Mouse (Mus musculus): ENCODE measurements around the gene Dst.

The Dst gene

DNA sequence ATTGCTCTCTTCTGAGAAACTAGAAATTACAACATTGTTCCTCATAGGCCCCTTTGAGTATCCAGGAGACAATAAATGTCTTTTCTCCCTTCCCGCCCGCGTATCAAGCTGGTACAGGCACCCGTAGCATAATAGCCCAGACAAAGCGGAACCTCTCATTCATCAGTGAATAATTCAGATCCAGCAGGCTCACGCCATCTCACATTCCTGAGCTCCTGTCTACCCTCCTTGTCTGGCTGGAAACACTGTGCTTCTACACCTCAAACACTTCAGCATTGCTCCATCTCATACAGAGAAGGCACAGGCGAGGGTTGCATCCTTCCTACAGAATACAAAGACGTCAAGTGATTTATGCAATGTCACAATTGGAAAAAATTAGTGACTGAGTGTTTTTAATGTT lies 23.8 kb downstream of the Dst start:
- DNase-seq, result no peak

DNA sequence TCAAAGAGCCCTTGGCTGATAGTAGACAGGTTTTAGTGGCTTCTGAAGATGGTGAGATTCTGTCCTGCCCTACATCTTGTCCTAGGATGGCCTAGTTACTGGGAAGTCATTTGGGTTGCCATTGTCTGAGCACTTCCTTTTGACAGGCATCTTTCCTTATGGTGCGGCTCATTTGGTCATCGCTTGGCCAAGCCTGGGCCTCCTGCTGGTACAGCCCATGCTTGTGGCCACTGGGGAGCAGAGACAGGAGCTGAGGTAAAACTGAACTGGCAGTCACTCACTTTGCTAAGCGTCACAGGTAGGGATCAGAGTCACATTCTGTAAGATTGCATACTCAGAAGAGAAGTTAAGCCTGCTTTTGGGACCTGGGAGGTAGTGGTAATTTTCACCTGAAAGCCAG lies 24.2 kb downstream of the Dst start:
- no peak for DNase-seq

DNA sequence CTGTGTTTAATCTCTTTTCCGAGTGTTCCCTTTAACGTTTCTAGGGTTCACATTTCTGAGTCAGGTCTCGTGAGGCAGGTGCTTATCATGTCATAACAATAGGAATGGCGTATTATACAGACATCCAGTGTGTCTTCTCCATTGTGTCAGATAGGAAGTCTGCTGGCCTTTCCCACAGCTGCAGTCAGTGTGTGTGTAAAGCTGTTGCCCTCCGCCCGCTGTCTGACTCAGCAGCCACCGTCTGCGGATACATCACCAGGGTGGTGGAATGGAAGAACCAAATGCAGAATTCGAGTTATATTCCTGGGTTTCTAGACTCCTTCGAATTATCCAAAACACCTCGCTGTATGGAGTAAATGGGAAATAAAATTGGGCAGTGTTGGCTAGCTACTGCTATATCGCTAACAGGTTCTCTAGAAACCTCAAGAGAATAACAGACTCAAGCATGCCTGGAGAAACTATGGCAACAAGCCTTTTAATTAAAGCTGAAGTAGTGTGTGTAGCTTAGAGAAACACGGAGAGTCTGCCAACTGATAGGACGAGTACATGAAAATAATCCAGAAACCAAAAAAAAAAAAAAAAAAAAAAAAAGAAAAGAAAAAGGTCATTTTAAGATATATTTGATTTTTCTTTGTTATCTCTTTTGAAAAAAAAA lies 24.9 kb downstream of the Dst start:
- no peak for DNase-seq

DNA sequence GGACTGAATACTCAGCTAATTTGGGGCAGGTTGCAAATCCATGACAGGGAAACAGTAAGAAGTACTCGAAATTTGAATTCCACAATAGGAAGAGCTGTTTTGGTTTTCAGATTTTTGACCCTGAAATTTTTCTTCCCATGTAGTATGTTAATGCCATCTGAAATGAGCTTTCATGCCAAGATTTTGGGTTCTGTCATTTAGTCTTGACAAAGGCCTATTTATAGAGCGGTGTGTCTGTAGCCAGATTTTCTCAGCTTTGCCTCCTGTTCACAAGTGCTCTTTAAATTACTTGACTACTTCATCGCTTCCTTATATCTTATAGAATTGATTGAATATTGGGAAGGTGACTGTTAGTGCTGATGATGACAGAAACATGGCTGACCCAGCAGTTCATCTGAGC lies 27.9 kb downstream of the Dst start:
- DNase-seq, result no peak

DNA sequence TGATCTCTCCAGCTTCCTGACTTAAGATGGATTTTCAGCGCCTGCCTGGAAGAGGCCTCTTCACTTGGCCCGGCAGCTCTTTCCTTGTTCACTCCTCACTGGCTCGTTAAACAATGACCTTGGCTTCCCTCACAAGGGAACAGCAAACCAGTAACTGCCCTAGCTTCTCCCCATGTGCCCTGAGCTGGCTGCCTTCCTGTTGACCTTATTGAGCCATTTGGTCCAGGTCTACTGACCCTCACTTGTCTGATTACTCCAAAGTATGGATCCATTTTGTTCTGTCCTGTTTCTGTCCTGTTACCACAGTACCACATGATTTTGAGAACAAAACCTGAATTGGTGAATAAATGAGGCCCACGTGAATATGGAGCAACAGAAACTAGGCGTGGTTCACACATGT lies 31.8 kb downstream of the Dst start:
- no peak for DNase-seq

DNA sequence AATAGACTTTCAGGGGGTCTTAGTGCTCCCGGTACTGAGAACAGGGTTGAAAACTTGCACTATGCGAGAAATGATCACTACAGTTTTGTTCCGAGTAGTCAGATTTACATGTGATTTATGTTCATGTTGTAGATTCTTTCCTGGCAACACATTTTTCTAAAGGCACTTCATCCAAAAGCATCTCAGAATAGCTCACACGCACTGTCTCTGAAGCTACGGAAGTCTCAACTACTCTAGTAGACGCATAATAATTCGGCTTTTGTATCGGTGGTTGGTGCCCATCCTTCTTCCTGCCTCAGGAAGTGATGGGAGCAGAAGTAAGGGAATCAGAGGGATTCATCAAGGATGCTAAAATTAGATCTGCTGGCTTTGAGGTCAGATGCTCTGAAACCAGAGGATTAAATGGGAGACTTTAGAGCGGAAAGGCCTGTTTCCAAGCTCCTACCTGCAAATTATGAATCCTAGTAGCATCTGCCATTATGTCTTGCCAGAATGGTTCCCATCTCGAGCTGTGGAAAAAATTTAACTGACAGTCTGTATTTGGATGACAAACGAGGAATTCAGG lies 32.4 kb downstream of the Dst start:
- DNase-seq, result peak; percentile 63

DNA sequence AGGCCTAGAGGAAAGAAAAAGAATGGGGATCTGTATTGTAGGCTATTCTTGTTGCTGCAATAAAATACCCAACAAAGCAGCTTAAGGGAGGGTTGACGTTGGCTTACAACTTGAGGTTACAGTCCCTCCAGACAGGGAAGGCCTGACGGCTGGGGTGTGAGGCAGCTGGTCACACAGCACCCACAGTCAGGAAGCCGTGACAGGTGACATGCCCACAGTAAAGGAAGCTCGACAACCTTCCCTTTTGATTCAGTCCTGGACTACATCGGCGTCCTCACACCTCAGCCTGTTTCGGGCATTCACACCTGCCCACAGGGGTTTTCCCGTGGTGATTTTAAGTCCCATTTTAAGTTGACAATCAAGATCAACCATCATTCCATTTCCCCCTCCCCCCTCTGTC lies 34.6 kb downstream of the Dst start:
- DNase-seq, result no peak

DNA sequence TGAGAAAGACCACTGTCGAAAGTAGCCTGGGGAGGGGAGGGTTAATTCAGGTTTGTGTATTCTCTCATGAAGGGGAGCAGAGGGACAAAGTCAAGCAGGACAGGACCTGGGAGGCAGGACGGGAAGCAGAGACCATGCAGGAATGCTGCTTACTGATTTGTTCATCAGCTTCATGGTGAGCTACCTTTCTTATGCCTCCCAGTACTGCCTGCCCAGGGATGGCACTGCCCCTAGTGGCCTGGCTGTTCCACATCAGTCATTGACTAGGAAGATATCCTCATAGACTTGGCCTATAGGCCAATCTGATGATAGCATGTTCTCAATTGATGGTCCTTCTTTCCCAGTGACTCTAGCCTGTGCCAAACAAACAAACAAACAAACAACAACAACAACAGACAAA lies 35.9 kb downstream of the Dst start:
- no peak for DNase-seq

DNA sequence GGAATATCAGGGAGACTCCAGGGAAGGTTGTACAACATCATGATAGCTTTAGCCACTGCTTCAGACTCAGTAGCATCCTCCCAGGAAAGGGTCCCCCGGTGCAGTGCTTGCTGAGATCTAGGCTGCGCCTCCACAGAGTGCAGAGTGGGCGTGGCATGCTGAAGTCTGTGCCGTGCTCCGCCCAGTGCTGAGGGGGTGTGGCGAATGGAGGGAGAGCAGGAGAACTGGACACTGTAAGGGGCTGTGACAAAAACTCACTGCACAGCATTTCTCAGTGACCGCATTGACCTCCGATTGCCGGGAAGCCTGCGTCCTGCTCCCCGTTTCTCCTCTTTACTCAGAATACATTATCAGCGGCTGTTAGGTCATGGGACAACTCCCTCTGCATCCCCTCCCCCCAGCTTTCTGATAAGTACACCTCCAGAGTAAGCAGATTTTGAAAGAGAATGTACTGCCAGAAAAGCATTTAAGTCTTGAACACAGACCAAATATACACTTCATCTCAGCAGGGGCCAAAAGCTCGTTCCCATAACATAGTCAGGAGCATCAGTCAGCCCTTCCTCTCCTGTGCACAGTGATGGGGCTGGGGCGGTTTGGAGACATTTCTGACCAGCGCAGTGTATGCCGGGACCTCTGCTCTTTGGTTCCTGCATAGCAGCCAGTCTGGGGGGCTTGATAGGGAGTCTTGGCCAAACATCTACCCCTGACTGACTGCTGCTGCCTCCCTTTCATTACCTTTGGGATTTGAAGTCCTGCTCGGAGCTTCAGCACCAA lies 37.1 kb downstream of the Dst start:
- peak; percentile 68 for DNase-seq

DNA sequence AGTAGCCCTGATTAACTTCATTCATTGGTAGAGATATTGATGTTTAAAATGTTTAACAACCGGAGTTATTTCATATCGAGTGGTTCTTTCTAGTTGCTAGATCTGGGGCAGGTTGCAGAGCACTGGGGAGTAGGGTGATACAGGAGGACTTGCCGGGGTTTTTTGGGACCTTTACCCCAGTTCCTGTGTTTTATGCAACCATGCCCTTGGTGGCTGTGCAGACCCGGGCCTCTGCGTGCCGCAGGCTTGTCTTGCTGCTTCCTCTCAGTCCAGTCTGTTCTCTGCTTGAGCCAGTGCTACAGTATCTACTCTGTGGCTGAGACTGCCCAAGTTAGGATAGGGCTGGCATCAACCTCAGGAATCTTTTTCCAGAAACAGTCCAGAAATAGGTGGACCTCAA lies 37.7 kb downstream of the Dst start:
- no peak for DNase-seq

DNA sequence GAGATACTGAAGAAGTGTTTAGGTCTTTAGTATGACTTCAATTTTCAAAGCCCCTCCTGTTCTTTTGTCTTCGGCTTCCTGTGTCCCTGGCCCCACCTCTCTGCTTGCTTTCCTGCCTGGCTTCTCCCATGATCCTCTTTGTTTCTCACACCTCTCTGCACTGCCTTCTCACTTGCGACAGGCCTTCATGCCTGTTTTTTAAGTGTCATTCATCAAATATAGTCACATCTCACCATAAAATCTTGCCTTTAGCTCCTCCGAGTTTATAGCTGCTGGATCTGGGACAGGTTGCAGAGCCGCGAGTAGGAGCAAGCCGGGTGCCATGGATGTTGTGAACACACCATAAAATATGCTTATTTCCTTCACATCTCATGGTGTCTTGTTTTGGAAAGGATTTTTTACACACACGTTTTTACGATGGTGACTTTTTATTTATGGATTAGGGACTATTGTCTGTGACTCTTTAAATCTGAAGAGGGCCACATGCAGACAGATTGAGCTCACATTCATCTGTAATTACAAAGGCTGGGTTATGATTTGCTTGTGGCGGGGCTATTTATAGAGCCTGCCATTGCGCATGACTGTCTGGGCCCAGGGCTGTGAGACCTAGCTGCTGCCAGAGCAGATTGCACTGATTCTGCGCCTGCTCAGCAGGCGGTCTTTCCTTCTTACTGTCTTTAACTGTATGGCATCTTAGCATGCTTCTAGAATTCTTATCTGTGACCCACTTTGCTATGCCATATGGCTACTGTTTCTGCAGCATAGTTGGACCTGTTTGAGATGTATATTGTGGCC lies 38.8 kb downstream of the Dst start:
- peak; percentile 91 for DNase-seq

DNA sequence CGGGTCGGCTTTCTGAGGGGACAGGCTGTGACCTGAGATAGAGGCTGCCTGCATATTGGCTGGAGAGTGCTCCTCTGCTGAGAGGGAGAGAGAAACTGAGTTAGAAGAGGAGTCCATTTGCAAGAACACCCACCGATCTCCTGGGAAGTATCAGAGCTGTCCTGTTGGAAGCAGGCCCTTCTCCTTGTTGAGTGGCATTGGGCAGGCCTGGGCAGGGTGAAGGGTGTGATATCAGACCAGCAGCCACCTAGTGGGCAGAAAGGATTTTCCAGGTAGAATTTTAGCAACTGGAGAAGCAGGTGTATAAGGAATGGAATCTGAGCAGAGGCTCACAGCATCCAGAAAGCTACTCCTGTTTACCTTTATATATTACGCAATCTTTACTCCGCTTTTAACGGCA lies 39.8 kb downstream of the Dst start:
- peak; percentile 79 for DNase-seq

DNA sequence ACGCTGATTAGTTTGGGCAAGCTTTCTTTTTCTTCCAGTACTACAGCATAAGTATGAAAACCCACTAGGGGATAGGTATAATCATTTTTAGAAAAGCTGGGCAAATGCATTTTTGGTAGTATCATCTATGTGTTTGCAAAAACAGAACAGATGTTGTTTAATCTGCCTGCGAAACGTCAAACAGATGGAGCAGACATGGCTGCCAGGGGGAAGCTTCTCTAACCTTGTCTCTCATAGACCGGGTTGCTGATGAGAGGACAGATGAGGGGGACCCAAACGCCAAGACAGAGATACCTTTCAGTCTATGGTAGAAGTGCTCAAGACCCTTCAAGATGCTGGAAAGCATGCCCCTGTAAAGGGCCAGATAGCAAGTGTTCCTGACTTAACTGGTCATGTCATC lies 40.5 kb downstream of the Dst start:
- DNase-seq, result no peak

DNA sequence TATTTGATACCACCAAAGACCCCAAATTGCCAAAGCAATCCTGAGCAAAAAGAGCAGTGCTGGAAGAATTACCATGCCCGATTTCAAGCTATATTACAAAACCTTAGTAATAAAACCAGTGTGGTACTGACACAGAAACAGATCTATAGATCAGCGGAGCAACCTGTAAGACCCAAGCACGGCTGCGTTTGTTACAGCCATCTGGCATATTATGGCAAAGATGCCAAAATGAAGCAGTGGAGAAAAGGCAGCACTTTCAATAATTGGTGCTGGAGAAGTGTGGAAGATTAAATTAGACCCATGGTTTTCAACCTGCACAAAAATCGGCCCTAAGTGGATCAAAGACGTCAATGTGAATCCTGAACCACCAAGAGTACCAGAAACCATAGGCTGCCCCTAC lies 47.6 kb downstream of the Dst start:
- no peak for DNase-seq

DNA sequence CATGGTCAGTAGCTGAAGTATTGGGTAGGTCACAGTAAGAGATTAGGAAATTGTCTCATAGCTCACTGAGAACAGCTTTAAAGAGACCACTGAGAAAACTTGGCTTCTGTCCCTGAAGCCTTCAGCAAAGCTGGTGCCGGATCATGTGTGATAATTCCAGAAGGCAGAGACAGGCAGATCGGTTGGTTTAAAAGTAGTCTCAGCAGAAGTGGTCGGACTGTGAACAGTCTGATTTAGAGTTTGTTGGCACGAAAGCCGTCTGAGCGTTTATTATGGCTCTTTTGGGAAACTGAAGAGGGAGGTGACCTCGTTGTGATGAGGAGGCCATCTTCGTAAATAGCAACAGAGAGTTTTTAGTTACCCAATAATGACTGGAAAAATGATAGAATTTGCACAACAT lies 52.4 kb downstream of the Dst start:
- no peak for DNase-seq

DNA sequence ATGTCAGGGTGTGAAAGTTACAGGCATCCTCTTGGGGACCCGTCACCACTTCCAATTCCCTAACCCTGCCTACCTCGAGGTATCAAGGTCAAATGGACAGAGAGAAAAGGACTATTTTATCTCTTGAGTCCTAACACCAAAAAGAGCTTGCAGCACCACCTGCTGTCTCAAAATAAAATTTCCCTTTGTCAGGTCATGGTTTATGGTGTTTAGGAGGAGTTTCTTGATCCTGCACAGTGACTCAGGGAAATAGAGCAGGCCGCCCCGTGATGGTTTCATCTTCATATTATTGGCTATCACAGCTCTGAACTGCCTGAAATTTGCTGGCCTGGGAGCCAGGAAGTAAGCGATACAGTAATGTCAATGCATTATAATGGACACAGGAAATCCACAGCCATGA lies 56.6 kb downstream of the Dst start:
- DNase-seq, result peak; percentile 85

DNA sequence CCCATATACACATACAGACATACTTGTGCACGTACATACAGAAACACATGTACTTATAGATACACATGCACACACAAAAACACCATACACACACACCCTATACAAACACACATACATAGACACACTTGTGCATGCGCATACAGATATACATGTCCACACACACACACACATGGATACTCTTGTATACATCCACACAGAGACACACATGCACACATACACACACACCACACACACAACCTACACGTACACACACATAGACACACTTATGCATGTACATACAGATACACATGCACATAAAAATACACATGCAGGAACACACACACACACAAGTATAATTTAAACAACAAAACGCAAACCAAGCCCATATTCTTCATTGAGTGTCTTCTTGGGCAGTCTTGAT lies 57.8 kb downstream of the Dst start:
- no peak for DNase-seq

DNA sequence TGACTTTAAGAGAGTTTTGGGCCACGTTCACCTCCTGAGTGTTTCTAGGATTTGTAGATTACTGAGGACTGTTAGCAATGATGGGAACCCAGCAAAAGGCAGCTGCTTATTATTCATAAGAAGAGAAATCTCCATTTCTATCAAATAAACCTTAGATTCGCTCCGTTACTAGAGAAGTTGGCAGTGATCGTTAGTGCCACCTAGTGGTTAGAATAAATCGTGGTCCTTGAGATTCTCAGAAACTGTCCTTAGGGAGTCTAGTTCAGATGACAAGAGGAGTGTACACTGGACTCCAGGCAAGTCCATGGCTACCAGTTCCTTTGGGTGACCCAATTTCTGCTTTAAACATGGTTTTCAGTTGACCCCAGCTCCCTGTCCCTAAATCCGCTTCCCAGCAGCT lies 58.3 kb downstream of the Dst start:
- peak; percentile 83 for DNase-seq

DNA sequence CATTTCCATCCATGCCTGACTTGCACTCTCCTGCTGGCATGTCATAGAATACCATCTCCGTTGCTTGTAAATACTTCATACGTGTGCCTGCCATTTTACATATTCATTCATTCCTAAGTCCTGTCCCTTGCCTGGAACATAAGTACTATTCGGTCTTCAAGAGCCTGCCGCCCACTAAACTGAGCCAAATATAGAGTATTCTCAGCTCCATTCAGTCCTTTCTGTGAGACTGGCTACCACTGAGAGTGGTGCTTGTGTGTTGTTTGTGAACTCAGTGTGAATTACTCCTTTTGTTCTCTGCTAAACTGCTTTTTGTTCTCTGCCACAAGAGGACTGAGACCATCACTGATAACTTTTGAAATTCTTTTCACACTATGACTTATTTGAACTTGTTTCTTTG lies 59.2 kb downstream of the Dst start:
- DNase-seq, result no peak

DNA sequence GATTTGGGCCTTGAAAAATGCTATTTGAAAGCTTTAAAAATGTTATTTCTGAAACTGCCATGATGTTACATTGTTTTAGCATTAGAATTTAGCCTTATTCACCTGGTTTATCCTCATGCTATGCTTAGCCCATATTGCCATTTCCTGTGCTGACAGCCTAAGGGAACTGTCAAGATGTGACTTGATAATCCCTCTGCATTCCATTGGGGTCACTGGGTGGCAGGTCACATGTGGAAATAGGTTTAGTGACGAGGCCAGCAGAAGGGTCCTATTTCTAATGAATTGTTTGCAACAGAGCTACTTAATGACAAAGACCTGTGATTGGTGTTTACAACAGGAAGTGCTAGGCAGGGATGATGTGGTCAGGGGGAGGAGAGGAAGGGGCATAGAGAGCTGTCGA lies 61.9 kb downstream of the Dst start:
- no peak for DNase-seq

DNA sequence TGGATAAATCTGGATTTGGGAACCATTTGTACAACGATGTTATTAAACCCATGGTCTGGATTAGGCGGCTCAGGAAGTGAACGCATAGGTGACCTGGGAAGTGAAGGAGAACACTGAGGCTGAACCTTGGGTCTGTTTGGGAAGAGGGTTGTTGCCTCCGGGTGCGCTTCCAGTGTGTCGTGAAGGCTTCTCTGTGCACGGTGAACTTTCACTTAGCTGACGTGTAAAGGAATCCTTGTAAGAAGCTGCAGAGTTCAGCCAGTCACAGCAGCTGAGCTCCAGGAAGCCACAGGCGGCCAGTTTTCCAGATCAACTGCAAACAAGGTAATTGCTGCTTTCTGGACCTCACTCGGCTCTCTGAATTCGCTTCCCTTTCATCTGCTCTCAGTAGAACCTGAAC lies 66.4 kb downstream of the Dst start:
- no peak for DNase-seq

DNA sequence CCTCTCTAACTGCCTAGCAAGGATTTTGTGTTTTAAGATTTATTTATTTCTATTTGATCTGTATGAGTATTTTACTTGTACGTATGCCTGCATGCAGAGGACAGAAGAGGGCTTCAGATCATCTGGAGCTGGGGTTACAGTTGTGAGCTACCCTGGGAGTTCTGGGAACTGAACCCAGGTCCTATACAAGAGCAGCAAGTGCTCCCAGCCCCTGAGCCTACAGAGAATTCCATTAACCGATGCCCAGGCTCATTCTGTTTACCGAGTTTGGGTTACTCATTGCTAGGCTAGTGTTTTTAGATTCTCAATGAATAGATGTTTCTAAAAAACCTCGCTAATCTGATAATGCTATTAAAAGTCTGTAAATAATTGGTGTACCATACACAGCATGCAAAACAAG lies 67.3 kb downstream of the Dst start:
- DNase-seq, result no peak

DNA sequence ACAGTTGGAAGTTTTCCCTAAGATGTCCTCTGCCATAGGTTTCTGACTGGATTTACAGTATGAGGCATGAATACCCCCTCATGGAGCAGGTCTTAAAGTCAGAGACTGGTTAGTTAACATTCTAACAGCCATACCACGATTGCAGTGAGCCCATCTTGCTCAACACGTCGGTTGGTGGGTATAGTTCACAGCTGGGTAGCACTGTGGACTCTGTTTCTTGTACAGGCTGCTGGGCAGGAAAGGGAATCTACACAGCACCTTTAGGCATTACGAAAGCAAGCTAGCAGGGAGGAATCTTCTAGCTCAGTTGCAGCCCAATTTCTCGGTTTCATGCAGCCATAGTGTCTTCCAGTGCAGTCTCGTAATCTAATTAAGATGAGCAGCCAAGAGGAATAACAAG lies 69.8 kb downstream of the Dst start:
- DNase-seq, result no peak

DNA sequence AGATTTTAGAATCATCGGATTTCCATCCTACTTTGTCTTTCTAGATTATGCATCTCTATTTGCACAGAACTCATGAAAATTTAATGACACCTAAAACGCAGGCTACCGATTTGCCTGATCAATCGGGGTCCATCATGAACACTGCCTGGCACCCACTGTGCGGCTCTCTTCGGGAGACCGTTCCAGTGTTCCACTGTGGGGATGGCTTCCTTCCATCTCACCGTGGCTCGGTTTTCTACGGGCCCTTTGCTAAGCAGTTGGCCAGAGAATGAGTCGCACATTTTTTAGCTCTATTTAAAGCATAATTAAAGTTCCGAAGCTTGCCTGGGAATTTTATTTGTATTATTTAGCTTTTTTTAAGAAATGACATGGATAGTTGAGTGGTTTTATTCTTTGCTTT lies 72.4 kb downstream of the Dst start:
- DNase-seq, result no peak
